Mouse (Mus musculus) intestine, embryonic 15.5 days (tissue): ENCODE results near the gene Foxn3. TPM values are rescaled to one million over a fixed set of nuclear protein-coding genes. Genes with fewer than 3 reads are reported as not detected.

Experiments used
- ATAC-seq: fragments of 200-750 bp; cut with Nextera tagmentation; 2 replicates; pipeline ENCODE4 v1.8.0; 2017; ENCODE audit warnings: moderate TSS enrichment, moderate library complexity
- H3K27ac ChIP-seq: fragments of 300-500 bp; sonication (generic); 2 replicates; pipeline ENCODE4 v1.5.1; 2015; ENCODE audit warnings: mild to moderate bottlenecking, inconsistent platforms
- H3K27me3 ChIP-seq: fragments of 300-500 bp; sonication (generic); replicated peaks from 2 replicates; pipeline ENCODE4 v1.6.1; 2015; ENCODE audit warnings: inconsistent platforms
- H3K36me3 ChIP-seq: fragments of 300-500 bp; sonication (generic); 2 replicates; pipeline ENCODE4 v1.6.1; 2015; ENCODE audit warnings: inconsistent platforms
- H3K4me1 ChIP-seq: fragments of 300-500 bp; sonication (generic); replicated peaks from 2 replicates; pipeline ENCODE4 v1.6.1; 2015; ENCODE audit warnings: inconsistent platforms
- H3K4me2 ChIP-seq: fragments of 300-500 bp; sonication (generic); replicated peaks from 2 replicates; pipeline ENCODE4 v1.6.1; 2015; ENCODE audit warnings: mild to moderate bottlenecking, inconsistent platforms
- H3K4me3 ChIP-seq: fragments of 300-500 bp; sonication (generic); replicated peaks from 2 replicates; pipeline ENCODE4 v1.5.1; 2015; ENCODE audit warnings: inconsistent platforms
- H3K9ac ChIP-seq: fragments of 300-500 bp; sonication (generic); 2 replicates; pipeline ENCODE4 v1.6.1; 2015; ENCODE audit warnings: inconsistent platforms
- H3K9me3 ChIP-seq: fragments of 300-500 bp; sonication (generic); 2 replicates; pipeline ENCODE4 v1.6.1; 2016; ENCODE audit warnings: inconsistent platforms
- WGBS: fragments of 180-500 bp; shearing (Covaris S2); methylation state at CpG from one replicate; pipeline ENCODE4 v1.1.7; 2015; 5-methylcytosine and 5-hydroxymethylcytosine counted together
- polyA plus RNA-seq: library from polyadenylated mRNA; unstranded; fragments of >200 nt; fragmentation: Nextera tagmentation; extraction: Ambion mirVana; gene quantifications from 2 replicates; pipeline ENCODE4 v1.2.1, GENCODE M21; 2015

Gene Foxn3
- polyA plus RNA-seq, 1 experiment from 2014 or later: 57.3 TPM

GRCm38 (mm10) chr12:99400907-99401306, 162.5 kb downstream of the Foxn3 start:
- Histone ChIP-seq H3K27me3 (no peaks in the 10 kb centered on the region), H3K4me1 (no peaks in the 10 kb centered on the region), H3K9ac (no peak overlapping the region), H3K9me3 (no peaks in the 10 kb centered on the region), H3K27ac (no peak overlapping the region), H3K4me2 (no peak overlapping the region), H3K36me3 (no peaks in the 10 kb centered on the region), H3K4me3 (no peak overlapping the region)
- ATAC-seq: no peak
- WGBS: 94% methylated on average over 8 of the region's 8 CpGs

DNA sequence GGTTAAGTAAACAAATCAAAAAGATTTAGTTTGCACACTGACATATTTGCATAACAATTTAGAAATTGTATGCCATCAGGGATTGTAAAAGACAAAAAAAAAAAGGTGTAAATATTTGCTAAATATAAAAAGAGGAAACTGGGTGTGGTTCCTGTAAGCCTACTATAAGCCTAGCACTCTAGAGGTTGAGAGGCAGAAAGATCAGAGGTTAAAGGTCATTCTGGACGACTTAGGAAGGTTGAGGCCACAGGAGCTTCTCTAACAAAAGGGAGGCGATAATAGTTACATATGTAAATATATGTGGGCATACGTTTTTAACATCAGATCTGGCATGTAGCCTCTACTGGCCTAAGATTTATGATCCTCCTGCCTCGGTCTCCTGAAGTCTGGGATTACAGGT, 163.8 kb downstream of the Foxn3 start:
- Histone ChIP-seq H3K4me1 (0 out of 2 replicates have a peak, but pooled peaks cover 3% of the 10 kb centered on the region), H3K9ac (no peak overlapping the region), H3K4me3 (no peak overlapping the region), H3K36me3 (no peaks in the 10 kb centered on the region), H3K27ac (no peak overlapping the region), H3K27me3 (no peaks in the 10 kb centered on the region), H3K4me2 (no peak overlapping the region), H3K9me3 (no peaks in the 10 kb centered on the region)
- 66% methylated on average over 4 of the region's 4 CpGs for WGBS
- no peak for ATAC-seq

GRCm38 (mm10) chr12:99396461-99396860, 166.9 kb downstream of the Foxn3 start:
- Histone ChIP-seq H3K9ac (no peak overlapping the region), H3K27ac (no peak overlapping the region), H3K4me1 (peaks cover 12% of the 10 kb centered on the region), H3K4me2 (no peak overlapping the region), H3K9me3 (no peaks in the 10 kb centered on the region), H3K36me3 (no peaks in the 10 kb centered on the region), H3K4me3 (no peak overlapping the region), H3K27me3 (no peaks in the 10 kb centered on the region)
- 88% methylated on average over 1 of the region's 1 CpGs for WGBS
- ATAC-seq: no peak

DNA sequence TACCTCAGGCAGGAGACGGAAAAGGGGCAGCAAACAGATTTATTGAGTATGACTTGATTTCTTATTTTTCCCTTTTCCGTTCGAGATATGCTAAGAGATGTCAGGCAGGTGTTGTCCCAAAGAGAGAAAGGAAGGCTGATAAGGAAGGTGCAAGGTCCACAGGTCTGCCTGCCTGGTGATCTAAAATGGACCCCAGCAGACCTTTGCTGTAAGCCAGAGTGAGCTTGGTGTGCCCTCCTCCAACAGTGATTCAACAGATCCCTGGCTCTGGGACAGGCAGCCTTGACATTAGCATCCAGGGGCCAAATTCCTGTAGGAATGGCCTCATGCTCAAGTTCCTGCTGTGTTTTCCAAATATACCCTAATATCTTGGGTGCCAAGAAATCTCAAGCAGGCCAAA, 168.3 kb downstream of the Foxn3 start:
- ATAC-seq: no peak
- H3K9ac ChIP-seq: no peak overlapping the region
- no peak overlapping the region for H3K4me2 ChIP-seq
- 54% methylated on average over 3 of the region's 3 CpGs for WGBS
- H3K27ac ChIP-seq: no peak overlapping the region
- no peak overlapping the region for H3K4me3 ChIP-seq
- H3K36me3 ChIP-seq: no peaks in the 10 kb centered on the region
- H3K4me1 ChIP-seq: peaks cover 12% of the 10 kb centered on the region
- no peaks in the 10 kb centered on the region for H3K27me3 ChIP-seq
- H3K9me3 ChIP-seq: no peaks in the 10 kb centered on the region

GRCm38 (mm10) chr12:99394676-99395075, 168.7 kb downstream of the Foxn3 start:
- Histone ChIP-seq H3K4me3 (no peak overlapping the region), H3K9me3 (no peaks in the 10 kb centered on the region), H3K4me2 (no peak overlapping the region), H3K27me3 (no peaks in the 10 kb centered on the region), H3K27ac (0 out of 2 replicates have a peak overlapping the region, but pooled peaks have one; percentile 27), H3K36me3 (no peaks in the 10 kb centered on the region), H3K4me1 (peaks cover 12% of the 10 kb centered on the region), H3K9ac (no peak overlapping the region)
- WGBS: 61% methylated on average over 5 of the region's 5 CpGs
- ATAC-seq: no peak

GRCm38 (mm10) chr12:99393867-99394630, 169.3 kb downstream of the Foxn3 start:
- Histone ChIP-seq H3K36me3 (no peaks in the 10 kb centered on the region), H3K27me3 (no peaks in the 10 kb centered on the region), H3K27ac (peak overlapping the region; percentile 87; the same call in 1 of the 2 replicates), H3K4me3 (peak overlapping the region; percentile 73), H3K4me2 (peak overlapping the region; percentile 64), H3K9ac (peak overlapping the region; percentile 84; the same call in 1 of the 2 replicates), H3K9me3 (no peaks in the 10 kb centered on the region), H3K4me1 (peaks cover 12% of the 10 kb centered on the region)
- 46% methylated on average over 11 of the region's 11 CpGs for WGBS
- ATAC-seq: no peak

DNA sequence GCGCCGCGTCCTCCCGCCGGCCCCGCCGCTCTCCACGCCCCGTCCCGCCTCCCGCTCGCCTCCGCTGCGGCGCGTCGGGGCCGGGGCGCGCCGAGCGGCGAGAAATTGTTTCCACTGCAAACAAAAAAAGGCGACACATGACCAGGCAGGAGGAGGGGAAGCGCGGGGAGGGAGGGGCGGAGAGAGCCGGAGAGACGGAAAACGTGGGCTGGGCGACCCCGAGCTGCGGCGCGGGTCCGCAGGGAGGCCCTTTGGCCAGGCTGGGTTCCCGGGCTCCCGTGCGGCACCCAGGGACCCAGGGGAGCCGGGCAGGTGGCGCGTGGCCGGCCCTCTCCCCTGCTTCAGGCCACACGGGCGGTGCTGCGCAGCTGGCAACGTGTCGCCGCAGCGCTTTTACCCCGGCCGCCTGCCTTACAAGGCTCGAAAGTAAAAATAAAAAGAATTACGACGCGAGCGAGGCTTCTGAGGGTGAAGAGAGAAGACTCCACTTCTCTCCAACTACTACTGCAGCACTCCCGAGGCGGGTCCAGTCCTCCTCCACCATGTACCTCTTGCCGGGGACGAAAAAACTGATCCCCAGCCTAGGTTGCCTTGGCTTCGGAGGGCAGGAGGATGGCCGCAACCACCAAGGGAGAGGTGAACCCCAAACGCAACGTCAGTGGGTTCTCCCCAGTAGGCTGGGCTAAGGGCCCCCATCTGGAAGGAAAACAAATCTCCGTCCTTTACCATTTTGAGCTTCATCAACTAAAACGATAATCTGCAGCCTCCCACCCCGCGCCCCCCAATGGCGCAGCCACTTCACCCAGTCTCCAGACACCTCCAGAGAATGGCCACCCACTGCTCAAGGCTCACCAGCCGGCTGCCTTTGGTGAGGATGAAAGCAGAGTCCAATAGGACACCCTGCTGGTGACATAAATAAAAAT, 170.2 kb downstream of the Foxn3 start:
- peaks cover 12% of the 10 kb centered on the region for H3K4me1 ChIP-seq
- H3K9me3 ChIP-seq: no peaks in the 10 kb centered on the region
- under 1% methylated on average over 70 of the region's 71 CpGs for WGBS
- ATAC-seq: peak; percentile 83
- no peaks in the 10 kb centered on the region for H3K27me3 ChIP-seq
- peak overlapping the region; percentile 64 for H3K4me2 ChIP-seq
- peak overlapping the region; percentile 87 for H3K27ac ChIP-seq
- peak overlapping the region; percentile 84 for H3K9ac ChIP-seq
- H3K4me3 ChIP-seq: peak overlapping the region; percentile 73
- H3K36me3 ChIP-seq: no peaks in the 10 kb centered on the region

DNA sequence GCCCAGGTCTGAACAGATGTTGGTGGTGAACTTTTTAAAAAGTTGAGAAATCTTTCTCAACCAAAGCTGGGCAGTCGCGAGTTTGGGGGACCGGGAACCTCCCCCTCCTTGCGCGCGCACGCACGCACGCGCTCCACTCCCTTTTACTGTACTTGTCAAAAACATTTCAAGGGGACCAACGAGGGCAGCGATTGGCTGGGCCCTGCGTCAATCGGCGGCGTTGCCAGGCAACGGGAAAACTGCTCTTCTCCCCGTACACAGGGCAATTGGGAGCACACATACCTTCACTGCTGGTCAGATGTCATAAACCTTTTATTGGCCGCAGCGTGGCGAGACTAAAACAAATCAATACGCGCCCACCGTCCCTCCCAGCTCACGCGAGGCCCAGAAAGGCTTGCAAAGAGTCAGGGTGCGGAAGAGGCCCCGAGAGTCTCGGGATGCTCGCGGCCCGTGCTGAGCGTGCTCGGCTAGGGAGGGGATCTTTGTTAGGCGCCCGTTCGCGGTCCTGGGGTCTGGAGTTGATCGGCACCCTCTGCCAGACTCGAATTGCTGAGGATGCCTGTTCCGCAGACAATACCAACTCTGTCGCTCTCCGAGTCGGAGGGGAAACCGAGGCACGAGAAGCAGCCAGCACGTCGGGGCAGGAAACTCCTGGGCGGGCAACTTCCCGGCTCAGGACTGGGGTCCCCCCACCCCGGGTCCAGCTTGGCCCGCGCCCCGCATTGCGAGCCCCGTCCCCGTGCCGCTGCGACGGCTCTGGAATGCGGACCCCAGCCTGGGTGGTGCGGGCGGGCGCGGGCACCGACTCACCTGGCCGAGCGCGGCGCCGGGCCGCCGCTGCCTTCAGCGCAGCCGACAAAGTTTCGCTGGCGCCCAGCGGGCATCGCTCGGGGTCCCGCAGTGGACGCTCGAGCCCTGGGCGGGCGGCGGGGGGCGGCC, 171.2 kb downstream of the Foxn3 start:
- no peaks in the 10 kb centered on the region for H3K9me3 ChIP-seq
- peaks cover 12% of the 10 kb centered on the region for H3K4me1 ChIP-seq
- WGBS: under 1% methylated on average over 74 of the region's 87 CpGs
- peak overlapping the region; percentile 87 for H3K27ac ChIP-seq
- H3K9ac ChIP-seq: peak overlapping the region; percentile 84
- H3K4me2 ChIP-seq: peak overlapping the region; percentile 64
- H3K4me3 ChIP-seq: peak overlapping the region; percentile 73
- peak; percentile 91 for ATAC-seq
- no peaks in the 10 kb centered on the region for H3K27me3 ChIP-seq
- H3K36me3 ChIP-seq: peaks cover 3% of the 10 kb centered on the region; the same call in 1 of the 2 replicates

- 69% methylated on average over 5 of the region's 5 CpGs for WGBS
- H3K27ac ChIP-seq: no peak overlapping the region
- no peak overlapping the region for H3K4me2 ChIP-seq
- no peak for ATAC-seq
- peaks cover 3% of the 10 kb centered on the region; the same call in 1 of the 2 replicates for H3K36me3 ChIP-seq
- H3K4me3 ChIP-seq: no peak overlapping the region
- no peaks in the 10 kb centered on the region for H3K9me3 ChIP-seq
- H3K27me3 ChIP-seq: no peaks in the 10 kb centered on the region
- H3K9ac ChIP-seq: no peak overlapping the region
- H3K4me1 ChIP-seq: peaks cover 12% of the 10 kb centered on the region
Observed at GRCm38 (mm10) chr12:99390429-99390828, 173.0 kb downstream of the Foxn3 start.

GRCm38 (mm10) chr12:99389244-99389643, 174.1 kb downstream of the Foxn3 start:
- H3K9me3 ChIP-seq: no peaks in the 10 kb centered on the region
- no peak for ATAC-seq
- H3K9ac ChIP-seq: no peak overlapping the region
- H3K4me1 ChIP-seq: peaks cover 7% of the 10 kb centered on the region
- H3K27me3 ChIP-seq: no peaks in the 10 kb centered on the region
- peaks cover 3% of the 10 kb centered on the region; the same call in 1 of the 2 replicates for H3K36me3 ChIP-seq
- 91% methylated on average over 7 of the region's 7 CpGs for WGBS
- no peak overlapping the region for H3K4me2 ChIP-seq
- H3K27ac ChIP-seq: no peak overlapping the region
- H3K4me3 ChIP-seq: no peak overlapping the region

- Histone ChIP-seq H3K4me3 (no peak overlapping the region), H3K9ac (no peak overlapping the region), H3K27ac (no peak overlapping the region), H3K4me2 (no peak overlapping the region), H3K27me3 (no peaks in the 10 kb centered on the region), H3K9me3 (no peaks in the 10 kb centered on the region), H3K4me1 (no peaks in the 10 kb centered on the region; the same call in 1 of the 2 replicates), H3K36me3 (peaks cover 7% of the 10 kb centered on the region; the same call in 1 of the 2 replicates)
- WGBS: 73% methylated on average over 17 of the region's 17 CpGs
- ATAC-seq: peak; percentile 34; the same call in 1 of the 2 replicates
Observed at GRCm38 (mm10) chr12:99385897-99386834, 177.2 kb downstream of the Foxn3 start.
